Mouse (Mus musculus) G1E-ER4 (cell line): ENCODE measurements around the gene Rasgef1a. TPM values are rescaled to one million over a fixed set of nuclear protein-coding genes. Genes with fewer than 3 reads are reported as not detected.

Experiments used
- GATA1 ChIP-seq: IDR thresholded peaks from one replicate; pipeline ENCODE4 v1.8.0; 2012; ENCODE audit warnings: low read length, inconsistent platforms
- polyA plus RNA-seq: library from polyadenylated mRNA; stranded (reverse); fragments of >175 nt; gene quantifications from 2 replicates; pipeline ENCODE4 v1.2.3, GENCODE M21; 2012

The Rasgef1a gene
- polyA plus RNA-seq, 1 experiment, result not detected

- no peak for TF ChIP-seq GATA1
These were observed 68.1 kb downstream of the Rasgef1a start for GRCm38 (mm10) chr6:118079292-118079691.

DNA sequence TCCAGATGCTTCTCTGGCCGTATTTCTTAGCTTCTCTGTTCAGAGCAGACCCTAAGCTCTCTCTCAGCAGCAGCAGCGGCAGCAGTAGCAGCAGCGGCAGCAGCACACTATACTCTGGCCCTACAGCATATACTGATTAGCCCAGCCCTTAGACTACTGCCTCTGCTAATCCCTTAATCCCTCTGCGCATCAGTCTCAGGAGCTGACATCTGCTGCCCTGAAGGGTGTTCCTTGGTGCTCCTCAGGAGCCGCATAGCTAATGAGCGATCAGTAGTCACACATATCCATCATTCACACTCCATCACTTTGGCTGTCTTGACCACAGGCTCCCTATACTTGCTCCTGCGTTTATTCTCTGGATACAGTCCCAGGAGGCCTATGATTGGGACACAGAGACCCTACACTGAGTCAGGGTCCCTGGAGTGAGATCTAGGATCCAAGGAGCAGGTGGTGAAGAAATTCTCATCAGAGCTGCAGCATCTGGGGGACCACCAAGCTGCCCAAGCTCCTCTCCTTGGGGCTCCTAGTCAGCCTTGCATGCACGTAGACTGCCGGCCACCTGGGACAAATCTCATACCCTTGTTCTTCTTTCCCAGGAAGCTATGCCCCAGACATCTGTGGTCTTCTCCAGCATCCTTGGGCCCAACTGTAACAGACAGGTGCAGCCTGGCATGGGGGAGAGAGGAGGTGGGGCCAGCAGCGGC lies 68.7 kb downstream of the Rasgef1a start:
- TF ChIP-seq GATA1, result no peak

GRCm38 (mm10) chr6:118080711-118081110 lies 69.5 kb downstream of the Rasgef1a start:
- no peak for TF ChIP-seq GATA1

- no peak for TF ChIP-seq GATA1
These were observed 71.1 kb downstream of the Rasgef1a start for GRCm38 (mm10) chr6:118082384-118082783.

- TF ChIP-seq GATA1, result no peak
These were observed 72.4 kb downstream of the Rasgef1a start for GRCm38 (mm10) chr6:118083608-118084007.

DNA sequence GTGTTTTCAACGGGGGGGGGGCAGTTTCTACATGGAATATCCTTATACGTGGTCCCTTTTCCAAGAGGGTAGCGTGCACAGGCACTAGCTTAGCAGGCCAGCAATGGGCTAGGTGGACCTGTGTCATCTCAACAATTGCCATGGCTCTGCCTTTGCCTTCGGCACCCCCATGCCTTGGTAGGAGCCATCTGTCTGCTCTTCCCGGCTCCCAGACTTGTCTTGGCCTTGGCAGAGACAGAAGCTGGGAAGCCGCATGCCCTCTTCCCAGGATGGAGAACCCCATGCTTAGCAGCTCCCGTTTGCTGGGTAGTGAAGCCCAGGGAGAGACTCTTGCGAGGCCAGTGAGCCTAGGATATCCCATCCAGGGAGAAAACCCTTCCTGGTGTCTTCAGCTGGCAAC lies 73.4 kb downstream of the Rasgef1a start:
- TF ChIP-seq GATA1, result no peak

- no peak for TF ChIP-seq GATA1
These were observed 76.7 kb downstream of the Rasgef1a start for GRCm38 (mm10) chr6:118087955-118088354.

- TF ChIP-seq GATA1, result no peak
These were observed 77.7 kb downstream of the Rasgef1a start for GRCm38 (mm10) chr6:118088750-118089440.

DNA sequence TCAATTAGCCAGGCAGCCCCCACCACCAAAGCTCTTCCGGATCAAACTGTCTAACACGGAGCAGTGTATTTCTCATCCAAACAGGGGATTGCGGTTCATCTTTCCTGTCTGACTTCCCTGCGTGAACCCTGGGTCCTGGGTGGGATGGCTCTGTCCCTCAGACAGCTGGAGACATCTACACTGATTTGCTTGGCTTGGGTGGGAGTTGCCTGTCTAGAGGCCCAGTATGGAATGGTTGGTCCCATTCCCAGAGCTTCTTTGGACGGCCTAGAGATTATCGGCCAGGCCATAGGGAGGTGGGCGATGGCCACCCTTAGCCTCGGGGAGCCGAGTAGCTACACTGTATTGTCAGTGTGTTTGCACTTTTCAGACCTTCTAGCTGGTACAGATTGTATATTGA lies 79.6 kb downstream of the Rasgef1a start:
- TF ChIP-seq GATA1, result no peak

DNA sequence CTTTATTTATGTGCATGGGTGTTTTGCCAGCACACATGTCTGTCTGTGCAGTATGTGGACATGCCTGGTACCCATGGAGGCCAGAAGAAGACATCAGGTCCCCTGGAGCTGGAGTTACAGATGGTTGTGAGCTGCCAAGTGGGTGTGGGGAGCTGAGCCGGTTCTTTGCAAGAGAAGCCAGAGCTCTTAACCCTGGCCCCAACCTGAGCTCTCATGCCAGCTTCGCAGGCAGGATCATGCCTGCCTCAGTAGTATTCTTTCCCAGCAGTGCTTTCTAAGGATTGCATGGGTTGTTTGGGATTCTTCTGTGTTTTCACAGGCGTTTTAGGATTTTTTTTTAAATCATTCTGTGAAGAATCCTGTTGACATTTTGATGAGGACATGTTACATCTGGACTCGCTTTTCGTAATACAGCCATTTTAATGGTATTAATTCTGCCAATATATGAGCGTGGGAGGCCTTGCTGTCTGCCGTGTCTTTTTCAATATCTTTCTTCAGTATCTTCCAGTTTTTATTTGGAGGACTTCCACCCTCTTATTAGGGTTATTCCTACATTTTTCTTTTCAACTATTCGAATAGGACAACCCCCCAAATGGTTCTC lies 86.6 kb downstream of the Rasgef1a start:
- no peak for TF ChIP-seq GATA1

GRCm38 (mm10) chr6:118099311-118099802 lies 88.1 kb downstream of the Rasgef1a start:
- no peak for TF ChIP-seq GATA1

- no peak for TF ChIP-seq GATA1
These were observed 100.6 kb downstream of the Rasgef1a start for GRCm38 (mm10) chr6:118111810-118112209.

GRCm38 (mm10) chr6:118122767-118123166 lies 111.5 kb downstream of the Rasgef1a start:
- TF ChIP-seq GATA1, result no peak

- no peak for TF ChIP-seq GATA1
These were observed 115.3 kb downstream of the Rasgef1a start for GRCm38 (mm10) chr6:118126577-118126976.

GRCm38 (mm10) chr6:118127198-118127597 lies 116.0 kb downstream of the Rasgef1a start:
- TF ChIP-seq GATA1, result no peak

- TF ChIP-seq GATA1, result peak; percentile 22
These were observed 116.7 kb downstream of the Rasgef1a start for GRCm38 (mm10) chr6:118127827-118128487.
